Mouse (Mus musculus): ENCODE measurements around the gene Emp3. TPM values are rescaled to one million over a fixed set of nuclear protein-coding genes. Genes with fewer than 3 reads are reported as not detected.

Emp3 gene
- polyA plus RNA-seq, 1 experiment from 2014 or later = 32.1 TPM

GRCm38 (mm10) chr7:45869787-45870186 lies 51.4 kb downstream of the Emp3 start:
- peak overlapping the region; percentile 75 for H3K4me2 ChIP-seq (ENCODE audit: low read length)
- H3K4me1 ChIP-seq (ENCODE audit: control insufficient read depth, insufficient read depth, low read length) = peaks cover 50% of the 10 kb centered on the region
- 2% methylated on average over 14 of the region's 14 CpGs for WGBS
- no peaks in the 10 kb centered on the region for H3K27me3 ChIP-seq (ENCODE audit: control insufficient read depth, insufficient read depth, low read length)
- peak; percentile 36 for DNase-seq
- H3K27ac ChIP-seq (replicated peaks; ENCODE audit: low read depth, low read length) = 0 out of 2 replicates have a peak overlapping the region, but pooled peaks have one; percentile 5
- H3K9ac ChIP-seq (replicated peaks; ENCODE audit: low read length) = peak overlapping the region; percentile 68
- ATAC-seq (ENCODE audit: low FRiP score, low TSS enrichment) = no peak
- peaks cover 3% of the 10 kb centered on the region; the same call in 1 of the 2 replicates for H3K36me3 ChIP-seq (ENCODE audit: control insufficient read depth, insufficient read depth, low read length)
- peak overlapping the region; percentile 44 for H3K4me3 ChIP-seq (replicated peaks; ENCODE audit: low read depth, low read length)
- no peaks in the 10 kb centered on the region for H3K9me3 ChIP-seq (ENCODE audit: control insufficient read depth, low read length)

GRCm38 (mm10) chr7:45869107-45869670 lies 52.0 kb downstream of the Emp3 start:
- peak; percentile 49 for DNase-seq
- Histone ChIP-seq H3K9me3 (ENCODE audit: control insufficient read depth, low read length) (no peaks in the 10 kb centered on the region), H3K4me3 (replicated peaks; ENCODE audit: low read depth, low read length) (peak overlapping the region; percentile 44), H3K36me3 (ENCODE audit: control insufficient read depth, insufficient read depth, low read length) (no peaks in the 10 kb centered on the region), H3K27ac (replicated peaks; ENCODE audit: low read depth, low read length) (no peak overlapping the region), H3K9ac (replicated peaks; ENCODE audit: low read length) (peak overlapping the region; percentile 68), H3K27me3 (ENCODE audit: control insufficient read depth, insufficient read depth, low read length) (no peaks in the 10 kb centered on the region), H3K4me1 (ENCODE audit: control insufficient read depth, insufficient read depth, low read length) (peaks cover 46% of the 10 kb centered on the region), H3K4me2 (ENCODE audit: low read length) (peak overlapping the region; percentile 75)
- ATAC-seq (ENCODE audit: low FRiP score, low TSS enrichment) = no peak
- 17% methylated on average over 8 of the region's 8 CpGs for WGBS

Other genes starting within 250 kb of the Emp3 start
- 0.30 TPM in 1 of 2 replicates, not detected in the other for gene Ntn5, start 237.4 kb downstream of the Emp3 start, polyA plus RNA-seq (2014; fragmentation: Nextera tagmentation; extraction: Ambion mirVana)
- 0.21 TPM in 1 of 2 replicates, not detected in the other for gene Sec1, start 227.0 kb downstream of the Emp3 start, polyA plus RNA-seq (2014; fragmentation: Nextera tagmentation; extraction: Ambion mirVana)
- gene Car11, start 221.6 kb downstream of the Emp3 start, polyA plus RNA-seq (2014; fragmentation: Nextera tagmentation; extraction: Ambion mirVana) = 28.1 and 49.1 TPM in 2 replicates
- 1.9 and 4.3 TPM in 2 replicates for gene Dbp, start 216.3 kb downstream of the Emp3 start, polyA plus RNA-seq (2014; fragmentation: Nextera tagmentation; extraction: Ambion mirVana)
- gene Rpl18, start 205.9 kb downstream of the Emp3 start, polyA plus RNA-seq (2014; fragmentation: Nextera tagmentation; extraction: Ambion mirVana) = 631 and 710 TPM in 2 replicates
- gene Sphk2, start 203.4 kb downstream of the Emp3 start, polyA plus RNA-seq (2014; fragmentation: Nextera tagmentation; extraction: Ambion mirVana) = 17.2 and 19.2 TPM in 2 replicates
- 0.46 and 0.90 TPM in 2 replicates for gene Fam83e, start 200.2 kb downstream of the Emp3 start, polyA plus RNA-seq (2014; fragmentation: Nextera tagmentation; extraction: Ambion mirVana)
- not detected in 2 replicates for gene Spaca4, start 195.6 kb downstream of the Emp3 start, polyA plus RNA-seq (2014; fragmentation: Nextera tagmentation; extraction: Ambion mirVana)
- gene Lmtk3, start 137.7 kb downstream of the Emp3 start, polyA plus RNA-seq (2014; fragmentation: Nextera tagmentation; extraction: Ambion mirVana) = 25.2 and 30.2 TPM in 2 replicates
- 5.2 and 8.5 TPM in 2 replicates for gene Sult2b1, start 136.7 kb downstream of the Emp3 start, polyA plus RNA-seq (2014; fragmentation: Nextera tagmentation; extraction: Ambion mirVana)
- gene Cyth2, start 106.8 kb downstream of the Emp3 start, polyA plus RNA-seq (2014; fragmentation: Nextera tagmentation; extraction: Ambion mirVana) = 281 and 288 TPM in 2 replicates
- 0.63 and 0.88 TPM in 2 replicates for gene Kcnj14, start 96.6 kb downstream of the Emp3 start, polyA plus RNA-seq (2014; fragmentation: Nextera tagmentation; extraction: Ambion mirVana)
- 37.2 and 37.4 TPM in 2 replicates for gene Grwd1, start 90.5 kb downstream of the Emp3 start, polyA plus RNA-seq (2014; fragmentation: Nextera tagmentation; extraction: Ambion mirVana)
- 99.1 and 126 TPM in 2 replicates for gene Kdelr1, start 48.6 kb downstream of the Emp3 start, polyA plus RNA-seq (2014; fragmentation: Nextera tagmentation; extraction: Ambion mirVana)
- gene Grin2d, start 43.0 kb downstream of the Emp3 start, polyA plus RNA-seq (2014; fragmentation: Nextera tagmentation; extraction: Ambion mirVana) = 2.3 and 4.4 TPM in 2 replicates
- gene Syngr4, start 24.7 kb downstream of the Emp3 start, polyA plus RNA-seq (2014; fragmentation: Nextera tagmentation; extraction: Ambion mirVana) = not detected in 2 replicates
- gene Tmem143, start 24.5 kb downstream of the Emp3 start, polyA plus RNA-seq (2014; fragmentation: Nextera tagmentation; extraction: Ambion mirVana) = 5.1 and 7.5 TPM in 2 replicates
- 2.6 and 3.1 TPM in 2 replicates for gene Ccdc114, start 2.7 kb upstream of the Emp3 start, polyA plus RNA-seq (2014; fragmentation: Nextera tagmentation; extraction: Ambion mirVana)
- 0.12 and 0.24 TPM in 2 replicates for gene Abcc6, start 108.9 kb upstream of the Emp3 start, polyA plus RNA-seq (2014; fragmentation: Nextera tagmentation; extraction: Ambion mirVana)
- 28.6 and 32.6 TPM in 2 replicates for gene Nomo1, start 112.3 kb upstream of the Emp3 start, polyA plus RNA-seq (2014; fragmentation: Nextera tagmentation; extraction: Ambion mirVana)
- gene Kcnj11, start 179.4 kb upstream of the Emp3 start, polyA plus RNA-seq (2014; fragmentation: Nextera tagmentation; extraction: Ambion mirVana) = 1.6 and 2.0 TPM in 2 replicates

Measured in midbrain, embryonic 14.5 days (tissue).